Mouse (Mus musculus) liver, adult (tissue): ENCODE results near the gene Apopt1.

ENCODE experiments used
- GATA4 ChIP-seq: IDR thresholded peaks from 2 replicates; pipeline ENCODE4 v1.6.1; 2014; ENCODE audit warnings: mild to moderate bottlenecking, low read length; ENCODE audit not compliant: insufficient replicate concordance

Apopt1 gene

DNA sequence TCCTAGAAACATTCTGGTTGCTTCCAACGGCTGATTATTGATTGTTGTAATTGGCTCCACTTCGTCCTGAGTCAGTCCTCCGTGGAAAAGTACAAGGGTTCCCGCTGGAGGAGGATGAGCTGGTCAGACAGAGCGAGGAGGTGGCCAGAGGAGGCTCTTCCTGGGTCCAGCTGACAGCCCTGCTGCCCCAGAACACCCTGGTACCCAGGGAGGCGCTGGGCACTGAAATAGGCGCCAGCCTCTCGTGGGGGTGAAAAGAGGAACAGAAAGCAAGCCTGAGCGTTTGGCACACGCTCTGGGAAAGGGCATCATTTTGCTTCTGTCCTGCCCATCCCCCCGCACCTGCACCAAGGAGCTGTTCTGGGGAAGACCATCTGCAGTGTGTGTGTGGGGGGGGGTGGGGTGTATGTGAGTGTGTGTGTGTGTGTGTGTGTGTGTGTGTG, 30.9 kb downstream of the Apopt1 start:
- TF ChIP-seq GATA4: no peak

DNA sequence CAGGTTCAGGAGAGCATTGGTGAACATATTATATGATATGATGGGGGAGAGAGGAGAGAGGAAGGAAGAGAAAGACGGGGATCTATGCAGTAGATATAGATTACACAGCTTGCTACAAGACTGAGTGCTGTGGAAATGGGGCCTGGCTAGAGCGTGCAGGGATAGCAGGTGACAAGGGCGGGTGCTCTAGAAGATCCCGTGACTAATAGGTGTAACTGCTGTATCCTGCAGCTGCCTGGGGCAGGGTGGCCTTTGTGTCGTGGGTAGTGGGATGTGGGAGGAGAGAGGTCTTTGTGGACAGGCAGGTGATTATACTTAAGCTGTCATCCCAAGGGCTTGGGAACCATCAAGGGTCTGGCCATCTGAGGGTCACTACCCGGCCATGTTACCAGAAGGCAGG, 32.2 kb downstream of the Apopt1 start:
- no peak for TF ChIP-seq GATA4

DNA sequence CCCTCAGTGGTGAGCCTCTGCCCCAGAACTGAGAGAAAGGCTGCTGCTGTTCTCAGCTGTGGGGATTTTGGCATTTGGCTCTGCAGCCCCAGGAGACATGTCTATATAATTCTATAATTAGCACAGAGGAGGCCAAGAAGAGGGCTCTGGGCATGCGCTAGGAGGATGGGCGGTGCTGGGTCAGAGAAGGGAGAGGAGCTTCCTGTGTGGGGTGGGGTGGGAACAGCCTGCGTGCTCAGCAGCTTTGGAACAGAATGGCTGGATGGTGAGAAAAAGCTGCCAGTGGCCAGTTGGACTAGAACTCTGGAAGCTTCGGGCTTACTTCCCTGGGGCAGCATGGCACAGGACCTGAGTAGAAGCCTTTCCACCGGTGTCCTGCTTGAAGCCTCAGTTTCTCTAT, 33.0 kb downstream of the Apopt1 start:
- TF ChIP-seq GATA4: no peak

DNA sequence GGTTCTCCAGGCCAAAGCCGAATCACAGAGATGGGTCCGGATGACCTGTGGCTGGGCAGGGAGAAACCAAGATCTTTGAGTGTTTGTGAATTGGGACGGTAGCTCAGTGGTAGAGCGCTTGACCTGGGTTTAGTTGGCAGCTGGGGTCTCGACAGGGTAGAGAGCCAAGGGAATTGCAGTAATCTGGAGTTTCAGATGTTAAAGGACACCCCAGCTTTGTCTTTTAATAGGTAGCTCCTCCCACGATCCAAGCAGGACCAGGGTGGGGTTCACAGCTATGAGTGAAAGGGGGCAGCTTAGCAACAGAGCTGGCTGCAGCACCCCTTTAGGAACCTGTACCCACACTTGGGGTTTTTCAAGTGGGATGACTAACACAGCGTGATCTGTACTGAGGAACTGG, 34.4 kb downstream of the Apopt1 start:
- TF ChIP-seq GATA4: no peak

- no peak for TF ChIP-seq GATA4
These were observed 37.7 kb downstream of the Apopt1 start for GRCm38 (mm10) chr12:111750739-111751138.

GRCm38 (mm10) chr12:111752491-111752890, 39.4 kb downstream of the Apopt1 start:
- no peak for TF ChIP-seq GATA4

GRCm38 (mm10) chr12:111753347-111753746, 40.3 kb downstream of the Apopt1 start:
- no peak for TF ChIP-seq GATA4

DNA sequence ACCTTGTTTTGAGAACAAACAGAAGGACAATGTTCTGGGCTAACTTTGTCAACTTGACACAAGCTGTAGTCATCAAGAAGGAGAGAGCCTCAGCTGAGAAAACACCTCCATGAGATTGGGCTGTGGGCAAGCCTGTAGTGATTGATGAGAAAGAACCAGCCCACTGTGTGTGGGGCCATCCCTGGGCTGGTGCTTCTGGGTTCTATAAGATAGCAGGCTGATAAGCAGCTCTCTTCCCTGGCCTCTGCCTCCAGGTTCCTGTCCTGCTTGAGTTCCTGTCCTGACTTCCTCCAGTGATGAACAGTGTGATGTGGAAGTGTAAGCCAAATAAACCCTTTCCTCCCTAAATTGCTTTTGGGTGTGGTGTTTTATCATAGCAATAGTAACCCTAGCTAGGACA, 41.6 kb downstream of the Apopt1 start:
- TF ChIP-seq GATA4: no peak

GRCm38 (mm10) chr12:111755231-111755630, 42.2 kb downstream of the Apopt1 start:
- no peak for TF ChIP-seq GATA4

- TF ChIP-seq GATA4: no peak
These were observed 43.1 kb downstream of the Apopt1 start for GRCm38 (mm10) chr12:111756082-111756697.

GRCm38 (mm10) chr12:111756698-111757082, 43.6 kb downstream of the Apopt1 start:
- TF ChIP-seq GATA4: no peak

DNA sequence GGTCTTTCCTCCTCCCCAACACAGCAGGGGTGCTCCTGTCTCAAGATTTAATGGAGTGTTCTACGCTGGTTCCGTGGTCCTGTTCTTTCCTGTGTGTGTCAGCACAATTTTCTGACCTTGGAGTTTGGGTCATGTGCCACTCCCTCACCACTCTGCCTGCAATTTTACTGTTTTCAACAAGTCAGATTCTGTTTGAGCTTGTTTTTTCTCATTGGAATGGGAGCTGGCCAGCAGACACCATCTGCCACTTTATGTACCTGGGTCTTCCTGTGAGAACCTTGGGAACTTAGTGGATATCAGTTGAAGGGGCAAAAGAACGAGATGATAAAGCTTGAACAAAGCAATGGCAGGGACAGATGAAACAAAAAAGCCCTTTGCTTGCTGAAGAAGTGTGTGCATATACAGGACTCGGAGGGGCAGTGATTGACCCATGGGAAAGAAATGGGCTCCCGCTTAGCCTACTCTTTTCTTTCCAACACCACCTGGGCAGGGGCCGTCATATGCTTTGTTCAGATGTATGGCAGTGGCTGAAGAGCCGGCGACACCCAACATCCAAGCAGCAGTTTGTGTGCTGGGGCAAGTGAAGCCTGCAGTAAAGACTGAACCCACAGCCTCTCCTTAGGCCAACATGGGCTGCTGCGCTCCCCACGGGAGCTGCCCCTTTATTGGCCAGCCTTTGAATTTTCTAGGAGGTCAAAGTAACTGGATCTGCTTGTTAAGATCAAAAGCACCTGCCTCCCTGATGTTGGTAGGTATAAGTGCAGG, 44.7 kb downstream of the Apopt1 start:
- TF ChIP-seq GATA4: no peak

DNA sequence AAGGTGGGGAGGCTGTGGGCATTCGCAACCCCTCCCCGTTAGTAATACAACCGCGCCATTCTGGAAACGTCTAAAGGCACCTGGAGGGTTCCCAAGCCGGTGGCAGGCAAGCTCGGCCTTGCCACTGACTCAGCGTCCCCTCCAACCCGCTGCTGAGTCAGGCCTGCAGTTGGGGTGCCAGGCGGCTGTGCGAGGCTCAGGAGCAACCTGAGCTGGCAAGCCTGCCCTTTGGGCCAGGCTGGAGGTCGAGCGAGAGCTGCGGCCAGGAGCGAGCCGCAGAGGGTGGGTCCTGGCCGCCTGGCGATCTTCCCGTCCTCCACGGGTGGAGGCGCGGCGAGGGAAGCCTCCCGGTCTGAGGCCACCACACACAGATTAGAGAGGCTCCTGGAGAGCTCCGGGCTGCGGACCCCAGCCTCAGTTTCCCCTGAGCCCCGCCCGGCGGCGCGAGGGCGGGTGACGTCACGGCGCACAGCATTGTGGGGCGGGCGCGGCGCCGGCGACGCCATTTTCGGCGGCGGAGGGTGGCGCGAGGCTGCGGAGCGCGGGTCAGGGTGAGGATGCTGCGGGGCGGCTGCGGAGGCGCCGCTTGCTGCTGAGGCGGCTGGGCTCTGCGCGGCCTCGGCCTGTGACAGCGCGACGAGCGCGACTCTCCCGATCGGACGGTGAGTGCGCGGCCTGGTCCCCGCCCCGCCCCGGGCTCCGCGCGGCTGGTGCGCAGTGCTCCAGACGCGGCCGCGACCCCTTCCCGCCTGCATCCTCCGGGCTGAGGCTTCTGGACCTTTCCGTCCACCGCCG, 45.5 kb downstream of the Apopt1 start, which contains the start of gene Klc1:
Gene Klc1, plus strand, starts transcription at position 469 of the 795 bp plus-strand sequence.
- no peak for TF ChIP-seq GATA4

DNA sequence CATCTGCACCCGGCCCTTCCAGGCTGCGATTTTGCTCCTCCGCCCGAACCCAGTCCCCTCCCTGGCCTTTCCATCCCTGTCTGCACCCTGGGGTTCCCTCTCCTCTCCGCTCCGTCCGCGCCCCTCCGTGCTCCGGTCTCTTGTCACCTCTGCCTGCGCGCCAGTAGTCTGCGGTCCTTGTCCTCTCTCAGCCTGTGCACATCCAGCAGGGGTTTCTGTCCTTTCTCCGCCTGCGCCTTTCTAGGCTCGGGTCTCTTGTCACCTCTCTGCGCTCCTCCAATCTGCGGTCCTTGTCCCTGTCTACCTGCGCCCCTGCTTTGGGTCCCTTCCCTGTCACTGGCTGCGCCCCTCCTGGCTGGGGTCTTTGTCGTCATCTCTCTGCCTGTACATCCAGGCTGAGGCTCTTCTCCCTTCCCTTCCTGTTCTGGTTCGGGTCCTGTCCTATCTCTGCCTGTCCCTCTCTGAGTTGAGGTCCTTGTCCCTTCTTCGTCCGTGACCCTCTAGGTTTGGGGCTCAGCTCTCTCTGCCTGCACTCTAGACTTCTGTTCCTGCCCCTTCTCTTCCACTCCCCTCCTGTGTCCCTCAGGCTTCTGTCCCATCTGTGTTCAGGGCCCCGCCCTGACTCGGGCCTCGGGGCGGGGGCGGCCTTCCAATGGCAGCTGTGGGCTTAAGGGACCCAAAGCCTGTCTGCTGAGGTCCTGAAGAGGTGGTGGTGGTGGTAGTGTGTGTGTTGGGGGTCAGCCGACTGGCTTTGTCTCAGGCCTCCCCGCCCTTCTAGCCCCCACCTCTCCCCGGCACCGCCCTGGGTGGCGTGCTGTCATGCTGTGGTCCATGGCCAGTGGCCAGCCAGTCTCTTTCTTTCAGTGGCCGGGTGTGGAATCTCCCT, 46.4 kb downstream of the Apopt1 start:
- TF ChIP-seq GATA4: no peak

GRCm38 (mm10) chr12:111760306-111760908, 47.3 kb downstream of the Apopt1 start:
- no peak for TF ChIP-seq GATA4
